Mouse (Mus musculus) lung, postnatal 4 days (tissue): ENCODE measurements at regions not wholly inside any gene's neighbourhood (a gene's known extent, or its start where the extent isn't known, plus 50 kb on each side); places are given as distances from the start of the nearest gene placed in this dataset.
"Not testable (repeated sequence)": the region's sequence is repeated elsewhere in the genome, so short reads cannot be mapped to it uniquely, and the experiment has no call there.

Source experiments
- DNase-seq, 2 experiments: peaks; one replicate each; pipeline ENCODE4 v3.0.0; 2021

GRCm38 (mm10) chr12:9655794-9656193 is 85.9 kb downstream of the Osr1 start:
- no peak for DNase-seq

DNA sequence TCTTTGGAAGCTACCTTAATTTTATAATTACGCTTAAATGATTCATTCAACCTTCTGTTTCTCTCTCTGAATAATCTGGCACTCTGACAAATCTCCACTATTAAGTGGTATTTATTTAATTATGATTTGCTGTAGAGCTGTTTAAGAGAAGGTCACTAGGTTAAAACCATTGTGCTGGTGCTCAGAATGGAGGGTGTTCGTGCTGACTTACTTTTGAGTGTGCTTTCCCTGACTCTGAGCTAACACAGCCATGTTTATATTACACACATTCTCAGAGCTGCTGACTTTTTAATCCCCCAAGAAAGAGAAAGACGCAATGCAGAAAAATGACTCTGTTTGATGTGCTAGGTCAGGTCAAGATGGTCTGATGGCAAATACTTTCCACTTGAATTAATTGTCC is 86.4 kb downstream of the Osr1 start:
- DNase-seq, result no peak

- DNase-seq, result no peak
Measured at GRCm38 (mm10) chr12:9657199-9657766, 87.4 kb downstream of the Osr1 start.

DNA sequence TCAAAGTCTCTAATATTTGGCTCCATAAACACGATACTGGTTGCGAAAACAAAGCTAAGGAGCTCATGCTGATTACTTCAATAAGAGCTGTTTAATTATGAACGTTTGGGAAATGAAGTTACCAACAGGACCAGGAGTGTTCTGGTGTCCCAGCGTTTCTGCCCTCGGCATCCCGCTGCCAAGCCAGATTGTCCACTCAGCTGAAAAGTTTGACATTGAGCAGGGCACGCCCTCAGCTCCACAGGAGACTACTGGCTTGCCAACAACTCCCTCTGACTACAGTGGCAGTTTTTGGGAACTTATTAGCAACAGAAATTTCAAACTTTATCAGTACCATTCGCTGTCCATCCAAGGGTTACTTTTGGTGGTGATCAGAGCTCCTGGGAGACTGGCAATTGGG is 87.9 kb downstream of the Osr1 start:
- DNase-seq, result peak in 1 of 2 experiments; percentile 20

DNA sequence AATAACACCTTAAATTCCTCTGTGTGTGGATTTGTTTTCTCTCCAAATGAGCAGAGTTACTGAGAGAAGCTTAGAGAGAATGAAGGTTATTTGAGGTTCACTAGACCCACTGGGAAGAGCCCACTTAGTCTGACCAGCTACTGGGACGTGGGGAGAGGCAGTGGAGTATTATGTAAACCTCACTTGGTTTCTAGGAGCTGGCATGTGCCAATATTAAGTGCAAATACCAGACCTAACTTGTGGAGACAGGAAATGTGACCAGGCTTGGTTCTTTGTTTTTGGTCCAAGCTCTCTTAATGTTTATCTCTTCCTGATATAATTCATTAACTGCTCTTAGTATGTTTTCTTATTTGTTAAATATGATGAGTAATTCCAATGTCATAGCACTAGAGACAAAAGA is 90.4 kb downstream of the Osr1 start:
- no peak for DNase-seq

- DNase-seq, result no peak
Measured at GRCm38 (mm10) chr12:9688776-9689175, 118.9 kb downstream of the Osr1 start.

- no peak for DNase-seq
Measured at GRCm38 (mm10) chr12:9689541-9689940, 119.6 kb downstream of the Osr1 start.

DNA sequence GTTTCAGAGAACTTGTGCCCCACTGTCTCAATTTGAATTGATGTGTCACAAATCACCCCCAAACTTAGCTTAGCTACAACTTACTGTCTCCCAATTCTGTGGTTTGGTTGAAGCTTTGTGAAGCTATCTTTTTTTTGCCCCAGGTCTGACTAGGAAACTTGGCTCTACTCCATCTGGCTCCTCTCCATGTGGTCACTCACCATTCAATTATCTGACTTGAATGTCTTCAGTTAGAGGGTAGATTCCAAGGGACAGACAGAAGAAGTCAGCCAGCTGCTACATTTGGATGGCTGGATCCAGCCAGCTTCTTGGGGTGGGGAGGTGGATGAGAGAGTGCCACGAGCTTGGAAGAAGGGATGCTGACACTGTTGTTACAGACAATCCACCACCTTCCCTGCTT is 163.0 kb downstream of the Osr1 start:
- DNase-seq, result peak in 1 of 2 experiments; percentile 13

- peak in 1 of 2 experiments; percentile 30 for DNase-seq
Measured at GRCm38 (mm10) chr12:9744709-9745395, 174.9 kb downstream of the Osr1 start.

DNA sequence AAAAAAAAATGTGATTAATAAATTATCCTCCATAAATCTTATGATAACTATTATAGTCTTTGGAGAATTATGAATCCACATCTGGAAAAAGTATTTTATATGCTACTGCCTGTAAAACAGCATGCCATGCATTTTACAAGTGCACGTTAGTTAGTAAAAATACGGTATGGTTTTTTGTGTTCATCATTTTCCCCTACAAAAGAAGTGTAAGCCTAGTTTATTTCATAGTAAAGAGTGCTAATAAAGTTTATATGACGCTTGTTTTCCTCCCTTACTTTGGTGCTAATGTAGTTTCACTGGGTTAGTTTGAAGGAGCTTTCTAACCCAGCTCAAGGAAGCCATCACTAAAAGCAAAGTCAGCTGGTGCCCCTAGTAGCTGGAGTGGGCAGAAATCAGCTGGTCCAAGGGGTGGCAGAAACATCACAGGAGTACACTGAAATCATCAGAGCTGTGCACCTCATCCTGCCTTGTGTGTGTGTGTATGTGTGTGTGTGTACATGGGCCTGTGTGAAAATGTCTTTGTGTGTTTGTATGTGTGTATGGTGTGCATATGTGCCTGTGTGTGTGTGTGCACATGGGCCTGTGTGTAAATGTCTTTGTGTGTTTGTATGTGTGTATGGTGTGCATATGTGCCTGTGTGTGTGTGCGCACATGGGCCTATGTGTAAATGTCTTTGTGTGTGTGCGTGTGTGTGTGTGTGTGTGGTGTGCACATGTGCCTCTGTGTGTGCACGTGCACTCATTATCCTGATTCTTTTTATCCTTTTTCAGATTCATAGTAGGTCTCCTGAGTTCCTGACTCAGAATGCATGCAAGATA is 181.6 kb downstream of the Osr1 start:
- DNase-seq, result no peak

DNA sequence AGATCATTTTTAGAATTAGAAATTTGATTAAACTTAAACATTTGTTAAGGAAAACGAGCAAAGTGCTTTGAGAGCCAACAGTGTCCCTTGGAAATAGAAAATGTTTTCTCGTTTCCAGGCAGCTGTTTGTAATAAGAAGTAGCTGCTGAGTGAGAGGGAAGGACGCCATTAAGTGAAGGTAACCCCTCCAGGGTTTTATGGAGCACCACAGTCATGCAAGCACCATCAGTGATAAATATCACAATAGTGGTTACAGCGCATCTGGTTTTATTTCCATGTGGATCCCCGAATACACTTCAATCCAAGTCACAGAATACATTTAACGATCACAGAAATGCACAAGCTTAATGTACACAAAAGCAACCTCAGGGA is 182.1 kb downstream of the Osr1 start:
- DNase-seq, result no peak

DNA sequence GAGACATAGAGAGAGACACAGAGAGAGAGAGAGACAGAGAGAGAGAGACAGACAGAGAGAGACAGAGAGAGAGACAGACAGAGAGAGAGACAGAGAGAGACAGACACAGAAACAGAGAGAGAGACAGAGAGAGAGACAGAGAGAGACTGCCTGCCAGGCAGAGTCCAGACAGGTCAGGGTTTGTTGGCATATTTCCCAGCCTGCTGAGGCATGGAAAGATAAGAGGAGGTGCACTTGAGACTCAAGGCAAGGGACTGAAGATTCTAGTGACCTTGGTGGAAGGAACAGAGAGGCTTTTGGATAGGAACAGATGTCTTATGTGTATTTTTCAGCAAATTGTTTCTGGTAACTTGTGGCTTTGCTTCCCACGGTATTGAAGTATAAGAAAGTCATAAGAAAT is 186.5 kb downstream of the Osr1 start:
- no peak for DNase-seq

DNA sequence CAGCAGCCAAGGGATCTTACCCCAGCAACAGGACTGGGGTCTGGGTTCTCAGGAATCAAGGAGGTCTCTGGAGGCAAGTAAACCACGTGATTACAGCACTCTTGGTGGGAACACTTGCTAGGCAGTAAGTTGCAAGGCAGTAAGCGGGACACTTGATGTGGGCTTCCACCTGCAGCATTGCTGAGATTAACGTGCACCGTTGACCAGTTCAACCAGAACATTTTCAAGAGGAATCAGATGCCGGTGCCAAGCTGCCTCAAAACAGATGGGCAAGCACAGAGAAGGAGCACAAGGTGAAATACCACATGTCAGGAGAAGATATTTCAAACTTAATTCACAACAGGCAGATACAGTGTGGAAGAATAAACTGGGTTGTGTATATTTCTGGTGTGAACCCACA is 190.9 kb downstream of the Osr1 start:
- DNase-seq, result no peak

DNA sequence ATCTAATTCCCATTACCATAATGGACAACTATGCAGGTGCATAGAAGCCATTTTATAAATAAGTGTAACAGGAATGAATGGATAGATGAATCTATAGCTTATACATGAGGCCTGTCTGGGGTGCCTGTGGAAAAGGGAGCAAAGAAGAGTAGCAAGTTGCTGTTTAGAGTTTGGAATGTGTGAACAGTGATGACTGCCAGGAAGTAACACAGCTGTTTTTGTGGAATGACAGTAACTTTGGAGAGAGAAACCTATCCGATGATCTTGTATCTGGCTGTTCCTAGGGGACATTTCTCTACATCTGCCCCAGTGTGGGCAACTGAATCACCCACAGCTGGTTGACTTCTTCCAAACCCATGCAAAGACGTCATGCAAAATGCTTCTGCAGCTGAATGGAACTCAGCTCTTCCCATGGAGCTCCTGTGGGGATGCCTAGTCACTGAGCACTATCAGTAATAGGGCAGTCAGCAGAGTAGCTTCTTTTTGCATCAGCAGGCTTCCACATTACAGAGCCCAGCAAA is 192.4 kb downstream of the Osr1 start:
- DNase-seq, result not testable (repeated sequence)

DNA sequence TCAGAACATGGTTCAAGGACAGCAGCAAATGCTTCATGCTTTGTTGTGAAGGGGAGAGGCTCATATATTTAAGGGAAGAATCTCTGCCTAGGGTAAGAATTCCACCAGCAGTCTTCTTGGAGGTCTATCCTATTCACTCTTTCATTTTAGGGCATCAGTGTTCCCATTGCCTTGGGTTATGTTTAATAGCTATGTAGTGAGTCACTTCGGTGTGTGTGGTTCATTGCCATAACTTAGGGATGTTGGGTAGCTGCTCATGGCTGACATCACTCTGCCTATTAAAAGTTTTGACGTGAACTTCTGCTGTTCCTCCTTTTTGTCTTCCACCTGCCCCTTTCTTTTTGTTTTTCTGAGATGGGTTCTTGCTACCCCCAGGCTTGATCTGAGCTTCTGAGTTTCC is 192.9 kb downstream of the Osr1 start:
- no peak for DNase-seq

DNA sequence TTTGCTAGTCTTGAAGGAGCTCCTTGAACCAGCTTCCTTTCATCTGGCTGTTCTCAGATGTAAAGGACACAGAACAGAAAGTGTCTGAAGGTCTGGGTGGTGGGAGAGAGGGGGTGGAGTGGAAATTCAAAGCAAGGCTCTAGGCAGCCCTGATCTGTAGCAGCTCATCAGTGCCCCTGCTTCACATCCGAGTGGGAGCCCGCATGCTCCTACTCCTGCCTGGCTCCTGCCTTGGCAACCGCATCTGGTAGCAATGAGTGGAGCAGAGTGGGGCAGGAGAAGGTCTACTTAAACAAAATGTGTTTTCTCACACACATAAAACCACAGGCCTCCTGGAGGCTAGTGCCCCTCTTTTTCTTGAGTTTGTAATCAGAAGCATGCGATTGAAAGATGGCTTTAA is 201.0 kb downstream of the Osr1 start:
- no peak for DNase-seq

GRCm38 (mm10) chr12:9772875-9773274 is 203.0 kb downstream of the Osr1 start:
- DNase-seq, result no peak

DNA sequence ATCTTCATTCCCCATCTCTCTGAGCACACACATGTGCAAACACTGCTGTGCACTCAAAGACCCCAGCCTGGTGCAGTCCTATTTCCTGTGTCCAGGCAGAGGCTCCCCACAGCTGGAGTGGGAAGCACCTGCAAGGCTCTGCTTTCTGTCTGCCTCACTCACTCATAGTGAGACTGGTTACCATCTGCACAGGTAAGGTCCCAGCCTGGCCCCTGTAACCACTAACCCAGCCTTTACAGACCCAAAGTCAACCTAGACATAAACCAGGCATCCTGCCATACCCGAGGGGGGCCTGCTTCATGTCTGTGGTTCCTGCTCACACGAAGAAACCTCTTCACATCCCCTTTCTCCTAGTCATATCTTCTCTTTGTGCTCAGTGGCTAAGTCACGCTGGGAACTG is 232.4 kb downstream of the Osr1 start:
- no peak for DNase-seq

DNA sequence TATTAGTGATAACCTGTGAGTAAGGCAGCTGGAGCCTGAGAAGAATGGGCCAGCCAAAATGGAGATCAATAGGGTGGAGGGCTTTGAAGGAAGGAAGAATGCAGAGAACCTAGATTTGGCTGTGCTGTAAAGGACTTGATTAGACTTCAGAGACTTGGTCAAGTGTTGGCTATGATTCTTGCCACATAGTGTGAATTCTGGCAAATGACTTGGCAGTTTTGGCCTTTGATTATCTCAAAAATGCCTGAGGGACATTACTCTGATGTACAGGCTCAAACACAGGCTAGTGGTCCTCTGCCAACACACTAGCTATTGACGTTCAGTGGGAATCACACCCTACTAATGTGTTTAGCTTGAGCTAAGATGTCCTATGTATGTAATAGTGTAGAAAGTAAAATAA is 237.5 kb downstream of the Osr1 start:
- no peak for DNase-seq

DNA sequence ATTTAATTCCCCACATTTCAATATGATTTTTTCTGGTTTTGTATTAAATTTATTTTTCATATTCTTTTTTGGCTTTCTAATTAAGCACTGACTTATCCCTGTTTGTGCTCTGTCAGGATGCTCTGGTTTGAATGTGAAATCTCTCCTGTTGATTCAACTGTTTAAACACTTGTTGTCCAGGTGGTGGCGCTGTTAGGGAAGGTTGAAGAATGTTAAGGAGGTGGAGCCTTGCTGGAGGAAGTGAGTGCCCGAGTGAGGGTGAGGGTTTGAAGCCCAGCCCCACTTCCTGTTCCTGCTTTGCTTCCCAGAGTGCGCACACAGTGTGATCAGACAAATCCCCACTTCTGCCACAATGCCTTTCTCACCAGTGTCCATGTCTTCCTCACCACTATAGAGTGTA is 263.4 kb downstream of the Osr1 start:
- DNase-seq, result no peak

DNA sequence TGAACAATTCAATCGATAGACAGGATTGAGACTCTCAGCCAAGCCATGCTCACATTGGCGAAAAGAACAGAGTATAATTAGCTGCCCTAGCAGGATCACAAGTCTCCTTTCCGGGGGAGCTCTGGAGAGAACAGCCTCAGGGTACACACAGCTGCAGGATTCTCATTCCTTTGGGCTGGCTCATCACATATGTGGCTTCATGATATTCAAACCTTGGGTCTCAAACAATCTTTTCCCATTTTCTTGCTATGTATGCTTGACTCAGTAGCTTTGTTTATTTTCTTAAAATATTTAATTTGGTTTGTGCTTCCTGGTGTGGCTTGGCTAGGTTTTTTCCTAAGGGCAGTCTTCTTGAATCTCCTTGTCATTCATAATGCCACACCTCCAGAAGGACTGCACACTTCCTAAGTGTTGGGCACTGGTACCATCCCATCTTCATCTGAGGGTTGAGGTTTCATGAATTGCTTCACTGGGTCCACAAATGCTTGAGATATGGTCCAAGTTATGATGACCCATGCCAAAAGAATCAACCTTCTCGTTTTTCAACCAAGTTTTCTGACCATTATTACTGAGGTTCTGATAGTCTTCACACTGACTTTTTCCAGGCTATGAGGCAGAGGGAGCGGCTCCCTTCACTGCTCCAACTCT is 269.4 kb downstream of the Osr1 start:
- DNase-seq, result no peak

DNA sequence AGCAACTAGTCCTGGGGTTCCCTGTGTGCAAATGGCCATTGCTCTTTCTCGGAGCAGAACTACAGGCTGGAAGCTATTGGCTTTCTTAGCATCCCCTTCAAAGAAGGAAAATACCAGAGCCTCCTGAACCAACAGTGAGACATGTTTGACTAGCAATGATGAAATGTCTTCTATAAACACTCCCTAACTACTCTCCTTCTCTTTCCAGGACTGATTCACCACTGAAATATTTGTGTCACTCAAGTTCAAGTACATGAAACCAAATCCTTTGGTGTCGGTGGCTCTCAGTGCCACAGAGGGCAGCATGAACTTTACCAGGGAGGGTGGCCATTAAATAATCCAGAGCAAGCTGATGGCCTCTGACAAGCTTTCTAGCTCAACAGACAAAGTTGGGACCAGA is 270.0 kb downstream of the Osr1 start:
- no peak for DNase-seq

- no peak for DNase-seq
Measured at GRCm38 (mm10) chr12:9847034-9847433, 277.1 kb downstream of the Osr1 start.
